Mouse (Mus musculus): ENCODE results near the gene Far1.

The Far1 gene

DNA sequence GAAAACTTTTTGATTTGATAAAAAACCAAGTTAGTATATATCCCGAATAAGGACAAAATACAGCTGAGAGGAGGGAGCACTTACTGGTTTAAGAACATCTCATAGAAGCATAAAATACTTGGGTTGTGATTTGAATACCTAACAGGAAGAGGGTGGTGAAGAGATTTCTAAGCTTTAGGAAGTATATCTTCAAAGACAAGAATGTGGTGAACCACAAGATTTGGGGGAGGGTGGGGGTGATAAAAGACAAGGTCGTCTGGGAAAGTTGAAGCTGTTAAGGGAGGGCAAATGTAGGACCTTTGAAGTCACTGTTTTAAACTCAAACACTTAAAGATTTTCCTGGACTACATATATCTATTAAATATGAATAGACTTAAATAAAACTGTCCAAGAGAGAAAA, 59.1 kb downstream of the Far1 start:
- no peak for DNase-seq

- DNase-seq: peak; percentile 52
These were observed 68.5 kb downstream of the Far1 start for GRCm38 (mm10) chr7:113582111-113582510.

DNA sequence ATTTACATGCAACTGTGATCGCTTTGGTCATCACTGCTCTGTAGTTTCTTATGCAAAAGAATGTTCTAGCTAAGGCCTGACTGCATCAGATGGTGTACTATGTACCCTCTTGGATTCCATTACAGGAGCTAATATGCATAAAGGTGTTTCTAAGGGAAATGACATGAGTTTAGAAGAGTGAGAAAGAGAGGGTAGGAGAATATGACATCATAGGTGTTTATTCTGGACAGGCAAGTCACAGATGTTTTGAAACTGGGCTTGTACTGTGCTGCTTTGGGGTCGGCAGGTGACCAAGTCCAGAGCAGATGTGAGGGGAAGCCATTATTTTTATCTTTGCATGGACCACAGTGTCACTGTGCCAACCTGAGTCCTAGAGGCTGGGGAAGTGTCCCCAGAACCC, 75.6 kb downstream of the Far1 start:
- DNase-seq: peak; percentile 28

- DNase-seq: peak; percentile 63
These were observed 76.7 kb downstream of the Far1 start for GRCm38 (mm10) chr7:113590330-113590729.

GRCm38 (mm10) chr7:113591084-113591483, 77.5 kb downstream of the Far1 start:
- DNase-seq: peak; percentile 77

DNA sequence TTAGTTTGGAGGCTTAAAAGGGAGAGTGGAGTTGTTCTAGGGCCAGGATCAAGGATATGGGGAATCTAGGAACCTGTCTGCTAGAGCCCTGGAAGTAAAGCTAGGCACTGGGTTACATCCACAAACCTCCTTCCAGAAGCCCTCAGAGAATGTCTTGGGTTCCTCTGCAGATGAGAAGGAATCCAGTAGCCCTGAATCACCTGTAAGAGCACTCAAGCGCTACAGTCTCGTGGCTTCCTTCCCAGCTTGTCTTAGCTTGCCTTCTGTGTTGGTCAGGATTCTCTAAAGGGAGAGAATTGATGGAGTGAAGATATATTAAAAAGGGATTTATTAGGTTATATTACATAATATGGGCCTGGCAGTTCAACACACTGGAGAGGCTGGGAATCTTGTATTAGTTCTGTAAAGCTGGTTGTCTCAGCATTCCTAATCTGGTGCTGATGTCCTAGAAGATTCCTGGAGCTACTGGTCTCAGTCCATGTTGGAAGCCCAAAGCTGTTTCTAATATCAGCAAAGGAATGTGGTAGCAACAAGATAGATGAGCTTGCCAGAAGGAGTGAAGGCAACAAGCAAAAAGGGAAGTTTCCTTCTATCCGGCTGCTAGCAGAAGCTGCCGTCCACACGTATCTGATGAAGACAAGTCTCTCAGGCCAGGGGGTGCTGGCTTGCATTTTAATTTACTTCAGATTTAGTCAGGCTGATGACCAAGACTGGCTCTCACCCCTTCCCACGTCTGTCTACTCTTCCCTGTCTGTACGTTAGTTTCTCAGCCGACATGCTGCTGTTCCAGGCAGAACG, 78.1 kb downstream of the Far1 start:
- peak; percentile 31 for DNase-seq

GRCm38 (mm10) chr7:113592696-113593095, 79.1 kb downstream of the Far1 start:
- DNase-seq: peak; percentile 58

DNA sequence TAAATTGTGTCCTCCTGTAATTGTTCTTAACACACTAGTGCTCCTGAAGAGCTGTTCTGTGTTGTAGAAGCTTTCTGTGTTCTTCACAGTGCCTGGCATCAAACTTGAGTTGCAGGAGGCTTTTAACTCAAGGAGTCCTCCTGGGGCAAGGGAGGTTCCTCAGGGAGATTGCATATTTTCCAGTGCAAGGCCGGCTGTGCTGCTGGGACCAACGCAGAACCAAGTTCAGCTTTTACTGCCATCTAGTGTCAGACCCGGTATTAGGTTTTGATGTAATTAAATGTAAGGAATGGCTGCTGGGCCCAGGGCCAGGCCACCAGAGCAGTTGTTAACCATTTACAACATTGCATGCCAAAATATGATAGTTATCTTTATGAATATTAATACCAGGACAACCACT, 80.7 kb downstream of the Far1 start:
- peak; percentile 87 for DNase-seq

DNA sequence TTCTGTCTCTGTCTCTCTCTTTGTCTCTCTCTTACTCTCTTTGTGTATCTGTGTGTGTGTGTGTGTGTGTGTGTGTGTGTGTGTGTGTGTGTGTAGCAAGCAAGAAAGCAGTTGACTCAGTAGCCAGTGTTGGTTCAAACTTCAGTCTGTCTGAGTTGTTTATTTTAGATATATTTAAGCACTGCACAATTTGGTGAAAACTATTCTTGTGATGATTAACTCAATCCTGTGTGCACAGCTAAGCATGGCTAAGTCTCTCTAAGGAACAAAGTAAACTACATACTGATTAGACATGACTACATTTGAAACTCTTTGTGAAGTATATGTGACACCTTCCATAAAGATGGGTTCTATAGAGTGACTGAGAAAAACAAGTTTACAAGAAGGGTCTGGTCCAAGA, 83.6 kb downstream of the Far1 start:
- DNase-seq: no peak

- no peak for DNase-seq
These were observed 88.2 kb downstream of the Far1 start for GRCm38 (mm10) chr7:113601803-113602202.

- peak; percentile 75 for DNase-seq
These were observed 94.3 kb downstream of the Far1 start for GRCm38 (mm10) chr7:113607928-113608327.

GRCm38 (mm10) chr7:113609027-113609705, 95.5 kb downstream of the Far1 start:
- DNase-seq: peak; percentile 89

DNA sequence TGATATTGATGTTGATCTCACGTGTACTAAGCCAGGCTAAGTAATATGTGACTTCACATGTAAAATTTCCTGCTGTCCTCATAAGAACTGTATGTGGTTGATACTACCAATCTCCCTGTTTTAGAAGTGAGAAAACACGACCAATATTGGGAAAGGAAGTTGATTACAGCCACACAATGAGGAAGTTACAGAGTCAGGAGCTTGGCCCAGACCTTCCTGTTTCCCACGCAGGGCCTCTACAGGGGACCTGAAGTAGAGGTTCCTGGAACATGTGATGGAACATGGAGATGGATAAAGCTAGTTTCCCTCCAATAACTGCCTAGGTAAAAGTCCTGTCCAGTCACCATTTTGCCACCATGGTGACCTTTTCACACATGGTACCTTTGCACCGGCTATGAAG, 99.0 kb downstream of the Far1 start:
- peak; percentile 89 for DNase-seq

DNA sequence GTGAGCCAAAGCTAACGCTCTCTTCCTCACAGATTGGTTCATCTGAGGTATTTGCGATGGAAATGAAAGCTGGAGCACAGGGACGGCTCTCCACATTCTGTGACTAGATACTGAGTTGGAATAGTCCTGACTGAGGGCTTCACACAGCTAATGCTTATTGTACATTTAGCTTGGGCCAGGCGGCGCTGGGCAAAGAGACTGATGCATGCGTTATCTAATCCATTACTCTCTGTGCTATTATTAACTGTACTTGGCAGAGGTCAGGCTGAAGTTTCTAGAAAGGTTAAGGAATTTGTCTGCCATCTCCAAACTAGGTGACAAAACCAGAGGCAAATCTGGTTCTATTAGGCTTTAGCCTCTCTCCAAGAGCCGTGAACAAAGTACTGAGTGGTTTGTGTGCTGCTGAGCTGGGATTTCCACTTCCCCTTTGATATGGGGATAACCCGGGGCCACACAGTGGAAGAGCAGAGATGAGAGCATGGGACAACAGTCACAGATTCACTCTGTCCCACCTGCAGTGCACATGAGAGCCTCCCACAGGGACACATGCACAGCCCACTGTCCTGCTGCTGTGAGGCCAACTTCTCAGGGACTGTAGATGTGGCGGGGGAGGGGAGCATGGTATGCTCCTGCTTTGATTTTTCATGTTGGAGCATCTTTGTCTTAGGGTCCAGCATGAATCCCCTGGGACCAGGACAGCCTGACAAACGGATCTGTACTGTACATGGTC, 100.7 kb downstream of the Far1 start:
- DNase-seq: peak; percentile 86

DNA sequence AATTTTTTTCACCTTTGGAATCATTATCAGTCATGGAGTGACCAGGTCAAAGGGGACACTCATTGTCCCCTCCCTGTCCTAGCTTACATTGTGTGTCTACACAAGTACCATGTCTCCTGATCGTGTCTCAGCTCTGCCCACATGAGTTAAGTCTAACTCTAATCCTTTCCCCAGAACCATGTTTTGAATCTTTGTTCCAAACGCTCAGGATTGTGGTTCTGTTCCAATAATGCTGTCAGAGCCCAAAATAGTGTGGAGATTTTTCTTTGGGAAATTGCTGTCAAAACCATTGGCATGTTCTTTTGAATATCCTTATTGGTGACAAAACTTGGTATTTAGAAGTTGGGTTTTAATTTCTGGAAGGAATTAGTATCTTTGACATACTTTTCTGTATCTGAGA, 105.5 kb downstream of the Far1 start:
- DNase-seq: no peak

- DNase-seq: peak; percentile 80
These were observed 106.1 kb downstream of the Far1 start for GRCm38 (mm10) chr7:113619768-113620167.
